Mouse (Mus musculus): ENCODE results near the gene Zfp867. TPM values are rescaled to one million over a fixed set of nuclear protein-coding genes. Genes with fewer than 3 reads are reported as not detected.

Gene Zfp867
- polyA plus RNA-seq, 1 experiment from 2014 or later: 10.3 TPM

GRCm38 (mm10) chr11:59511558-59511957 lies 39.3 kb upstream of the Zfp867 start:
- H3K9ac ChIP-seq (replicated peaks; ENCODE audit: low read length): no peak overlapping the region
- no peak for ATAC-seq (replicated peaks; ENCODE audit: insufficient number of reproducible peaks, low FRiP score, low TSS enrichment, low read depth)
- no peaks in the 10 kb centered on the region for H3K36me3 ChIP-seq (replicated peaks; ENCODE audit: control insufficient read depth, insufficient read depth, low read depth, low read length)
- H3K4me3 ChIP-seq (ENCODE audit: low read depth, low read length): no peak overlapping the region
- no peak for DNase-seq (ENCODE audit: low spot score)
- 67% methylated on average over 1 of the region's 1 CpGs for WGBS
- H3K27me3 ChIP-seq (ENCODE audit: control insufficient read depth, insufficient read depth, low read length): no peaks in the 10 kb centered on the region
- no peak overlapping the region for H3K27ac ChIP-seq (replicated peaks; ENCODE audit: low read depth, low read length)
- H3K9me3 ChIP-seq (replicated peaks; ENCODE audit: control insufficient read depth, low read length): no peaks in the 10 kb centered on the region
- no peaks in the 10 kb centered on the region; the same call in 1 of the 2 replicates for H3K4me1 ChIP-seq (ENCODE audit: control insufficient read depth, insufficient read depth, low read length)
- no peak overlapping the region for H3K4me2 ChIP-seq (ENCODE audit: low read depth, low read length)

- H3K4me1 ChIP-seq (ENCODE audit: control insufficient read depth, insufficient read depth, low read length): no peaks in the 10 kb centered on the region; the same call in 1 of the 2 replicates
- H3K27me3 ChIP-seq (ENCODE audit: control insufficient read depth, insufficient read depth, low read length): no peaks in the 10 kb centered on the region
- H3K4me2 ChIP-seq (ENCODE audit: low read depth, low read length): peak overlapping the region; percentile 86
- peak overlapping the region; percentile 94 for H3K27ac ChIP-seq (replicated peaks; ENCODE audit: low read depth, low read length)
- no peaks in the 10 kb centered on the region for H3K9me3 ChIP-seq (replicated peaks; ENCODE audit: control insufficient read depth, low read length)
- WGBS: under 1% methylated on average over 14 of the region's 14 CpGs
- ATAC-seq (replicated peaks; ENCODE audit: insufficient number of reproducible peaks, low FRiP score, low TSS enrichment, low read depth) (peak; percentile 10), DNase-seq (ENCODE audit: low spot score) (no peak)
- H3K36me3 ChIP-seq (replicated peaks; ENCODE audit: control insufficient read depth, insufficient read depth, low read depth, low read length): peaks cover 6% of the 10 kb centered on the region
- peak overlapping the region; percentile 97 for H3K9ac ChIP-seq (replicated peaks; ENCODE audit: low read length)
- H3K4me3 ChIP-seq (ENCODE audit: low read depth, low read length): peak overlapping the region; percentile 91
Measured at GRCm38 (mm10) chr11:59506713-59507074, 34.4 kb upstream of the Zfp867 start.

- no peaks in the 10 kb centered on the region; the same call in 1 of the 2 replicates for H3K4me1 ChIP-seq (ENCODE audit: control insufficient read depth, insufficient read depth, low read length)
- H3K4me3 ChIP-seq (ENCODE audit: low read depth, low read length): peak overlapping the region; percentile 91
- ATAC-seq (replicated peaks; ENCODE audit: insufficient number of reproducible peaks, low FRiP score, low TSS enrichment, low read depth) (peak; percentile 92), DNase-seq (ENCODE audit: low spot score) (peak; percentile 95)
- peaks cover 6% of the 10 kb centered on the region for H3K36me3 ChIP-seq (replicated peaks; ENCODE audit: control insufficient read depth, insufficient read depth, low read depth, low read length)
- H3K9me3 ChIP-seq (replicated peaks; ENCODE audit: control insufficient read depth, low read length): no peaks in the 10 kb centered on the region
- H3K9ac ChIP-seq (replicated peaks; ENCODE audit: low read length): peak overlapping the region; percentile 97
- peak overlapping the region; percentile 94 for H3K27ac ChIP-seq (replicated peaks; ENCODE audit: low read depth, low read length)
- H3K27me3 ChIP-seq (ENCODE audit: control insufficient read depth, insufficient read depth, low read length): no peaks in the 10 kb centered on the region
- peak overlapping the region; percentile 86 for H3K4me2 ChIP-seq (ENCODE audit: low read depth, low read length)
- WGBS: under 1% methylated on average over 52 of the region's 71 CpGs
Measured at GRCm38 (mm10) chr11:59505839-59506712, 33.8 kb upstream of the Zfp867 start.

- DNase-seq (ENCODE audit: low spot score) (peak; percentile 78), ATAC-seq (replicated peaks; ENCODE audit: insufficient number of reproducible peaks, low FRiP score, low TSS enrichment, low read depth) (peak; percentile 65)
- Histone ChIP-seq H3K27me3 (ENCODE audit: control insufficient read depth, insufficient read depth, low read length) (no peaks in the 10 kb centered on the region), H3K9ac (replicated peaks; ENCODE audit: low read length) (peak overlapping the region; percentile 97), H3K9me3 (replicated peaks; ENCODE audit: control insufficient read depth, low read length) (no peaks in the 10 kb centered on the region), H3K36me3 (replicated peaks; ENCODE audit: control insufficient read depth, insufficient read depth, low read depth, low read length) (peaks cover 9% of the 10 kb centered on the region), H3K4me1 (ENCODE audit: control insufficient read depth, insufficient read depth, low read length) (no peaks in the 10 kb centered on the region; the same call in 1 of the 2 replicates), H3K27ac (replicated peaks; ENCODE audit: low read depth, low read length) (peak overlapping the region; percentile 94), H3K4me3 (ENCODE audit: low read depth, low read length) (peak overlapping the region; percentile 91), H3K4me2 (ENCODE audit: low read depth, low read length) (peak overlapping the region; percentile 86)
- under 1% methylated on average over 21 of the region's 21 CpGs for WGBS
Measured at GRCm38 (mm10) chr11:59505351-59505838, 33.1 kb upstream of the Zfp867 start.

GRCm38 (mm10) chr11:59501978-59502700 lies 29.9 kb upstream of the Zfp867 start:
- 90% methylated on average over 5 of the region's 5 CpGs for WGBS
- peaks cover 16% of the 10 kb centered on the region for H3K36me3 ChIP-seq (replicated peaks; ENCODE audit: control insufficient read depth, insufficient read depth, low read depth, low read length)
- H3K9me3 ChIP-seq (replicated peaks; ENCODE audit: control insufficient read depth, low read length): no peaks in the 10 kb centered on the region
- H3K4me2 ChIP-seq (ENCODE audit: low read depth, low read length): no peak overlapping the region
- no peak overlapping the region for H3K4me3 ChIP-seq (ENCODE audit: low read depth, low read length)
- no peak overlapping the region for H3K9ac ChIP-seq (replicated peaks; ENCODE audit: low read length)
- DNase-seq (ENCODE audit: low spot score) (no peak), ATAC-seq (replicated peaks; ENCODE audit: insufficient number of reproducible peaks, low FRiP score, low TSS enrichment, low read depth) (no peak)
- H3K27me3 ChIP-seq (ENCODE audit: control insufficient read depth, insufficient read depth, low read length): no peaks in the 10 kb centered on the region
- no peak overlapping the region for H3K27ac ChIP-seq (replicated peaks; ENCODE audit: low read depth, low read length)
- no peaks in the 10 kb centered on the region; the same call in 1 of the 2 replicates for H3K4me1 ChIP-seq (ENCODE audit: control insufficient read depth, insufficient read depth, low read length)

GRCm38 (mm10) chr11:59497747-59498146 lies 25.5 kb upstream of the Zfp867 start:
- 89% methylated on average over 7 of the region's 7 CpGs for WGBS
- ATAC-seq (replicated peaks; ENCODE audit: insufficient number of reproducible peaks, low FRiP score, low TSS enrichment, low read depth): no peak
- no peaks in the 10 kb centered on the region for H3K4me1 ChIP-seq (ENCODE audit: control insufficient read depth, insufficient read depth, low read length)

GRCm38 (mm10) chr11:59496672-59497310 lies 24.5 kb upstream of the Zfp867 start:
- no peak overlapping the region for H3K9ac ChIP-seq (replicated peaks; ENCODE audit: low read length)
- DNase-seq (ENCODE audit: low spot score) (no peak), ATAC-seq (replicated peaks; ENCODE audit: insufficient number of reproducible peaks, low FRiP score, low TSS enrichment, low read depth) (no peak)
- H3K4me2 ChIP-seq (ENCODE audit: low read depth, low read length): no peak overlapping the region
- H3K27ac ChIP-seq (replicated peaks; ENCODE audit: low read depth, low read length): no peak overlapping the region
- H3K4me3 ChIP-seq (ENCODE audit: low read depth, low read length): no peak overlapping the region
- 86% methylated on average over 6 of the region's 6 CpGs for WGBS
- no peaks in the 10 kb centered on the region for H3K9me3 ChIP-seq (replicated peaks; ENCODE audit: control insufficient read depth, low read length)
- H3K36me3 ChIP-seq (replicated peaks; ENCODE audit: control insufficient read depth, insufficient read depth, low read depth, low read length): peaks cover 14% of the 10 kb centered on the region
- no peaks in the 10 kb centered on the region for H3K4me1 ChIP-seq (ENCODE audit: control insufficient read depth, insufficient read depth, low read length)
- H3K27me3 ChIP-seq (ENCODE audit: control insufficient read depth, insufficient read depth, low read length): no peaks in the 10 kb centered on the region

More at GRCm38 (mm10) chr11:59497747-59498146, 25.5 kb upstream of the Zfp867 start:
- Histone ChIP-seq H3K4me2 (ENCODE audit: low read depth, low read length) (no peak overlapping the region), H3K27me3 (ENCODE audit: control insufficient read depth, insufficient read depth, low read length) (no peaks in the 10 kb centered on the region), H3K27ac (replicated peaks; ENCODE audit: low read depth, low read length) (no peak overlapping the region), H3K9ac (replicated peaks; ENCODE audit: low read length) (no peak overlapping the region), H3K36me3 (replicated peaks; ENCODE audit: control insufficient read depth, insufficient read depth, low read depth, low read length) (peaks cover 11% of the 10 kb centered on the region), H3K4me3 (ENCODE audit: low read depth, low read length) (no peak overlapping the region), H3K9me3 (replicated peaks; ENCODE audit: control insufficient read depth, low read length) (no peaks in the 10 kb centered on the region)
- no peak for DNase-seq (ENCODE audit: low spot score)
